Mouse (Mus musculus) forebrain, postnatal 0 days (tissue): ENCODE data around the gene Thrb. TPM values are rescaled to one million over a fixed set of nuclear protein-coding genes. Genes with fewer than 3 reads are reported as not detected.

ENCODE experiments used
- ATAC-seq: fragments of 200-750 bp; cut with Nextera tagmentation; 2 replicates; pipeline ENCODE4 v1.8.0; 2017; ENCODE audit warnings: mild to moderate bottlenecking, moderate library complexity
- DNase-seq: peaks from one replicate; pipeline ENCODE4 v3.0.0-alpha.2; 2015
- H3K27ac ChIP-seq: fragments of 300-500 bp; sonication (generic); 2 replicates; pipeline ENCODE4 v1.5.1; 2014; ENCODE audit warnings: low read depth, mild to moderate bottlenecking, antibody characterized with exemption, low read length, moderate library complexity, mixed read lengths
- H3K27me3 ChIP-seq: fragments of 300-500 bp; sonication (generic); 2 replicates; pipeline ENCODE4 v1.6.1; 2014; ENCODE audit warnings: mild to moderate bottlenecking, low read length, mixed read lengths; ENCODE audit not compliant: insufficient read depth
- H3K36me3 ChIP-seq: fragments of 300-500 bp; sonication (generic); 2 replicates; pipeline ENCODE4 v1.6.1; 2014; ENCODE audit warnings: mild to moderate bottlenecking, moderate library complexity; ENCODE audit not compliant: insufficient read depth
- H3K4me1 ChIP-seq: fragments of 300-500 bp; sonication (generic); 2 replicates; pipeline ENCODE4 v1.6.1; 2014; ENCODE audit warnings: antibody characterized with exemption; ENCODE audit not compliant: insufficient read depth
- H3K4me2 ChIP-seq: fragments of 300-500 bp; sonication (generic); 2 replicates; pipeline ENCODE4 v1.6.1; 2014; ENCODE audit warnings: low read depth, mild to moderate bottlenecking, moderate library complexity
- H3K4me3 ChIP-seq: fragments of 300-500 bp; sonication (generic); 2 replicates; pipeline ENCODE4 v1.5.1; 2014; ENCODE audit warnings: low read depth, low read length, mixed read lengths
- H3K9ac ChIP-seq: fragments of 300-500 bp; sonication (generic); 2 replicates; pipeline ENCODE4 v1.6.1; 2014; ENCODE audit warnings: mild to moderate bottlenecking
- H3K9me3 ChIP-seq: fragments of 300-500 bp; sonication (generic); 2 replicates; pipeline ENCODE4 v1.6.1; 2016; ENCODE audit warnings: low read length
- CTCF ChIP-seq: sonication (generic); IDR thresholded peaks from 2 replicates; pipeline ENCODE4 v1.5.1; 2016; ENCODE audit warnings: antibody characterized with exemption, control low read depth, low read depth
- WGBS: fragments of 180-500 bp; shearing (Covaris S2); extraction: QIAGEN DNeasy Blood & Tissue Kit; methylation state at CpG from one replicate; pipeline ENCODE4 v1.1.7; 2014; 5-methylcytosine and 5-hydroxymethylcytosine counted together
- polyA plus RNA-seq: library from polyadenylated mRNA; unstranded; fragments of >200 nt; fragmentation: Nextera tagmentation; extraction: Ambion mirVana; gene quantifications from 2 replicates; pipeline ENCODE4 v1.2.1, GENCODE M21; 2015
- total RNA-seq: library from RNA; depleted of rRNA; stranded (reverse); fragments of >200 nt; gene quantifications from 2 replicates; pipeline ENCODE4 v1.2.3, GENCODE M21; 2014

Gene Thrb
- total and polyA plus RNA-seq, 2 experiments from 2014 or later: 3.3 to 6.2 TPM

DNA sequence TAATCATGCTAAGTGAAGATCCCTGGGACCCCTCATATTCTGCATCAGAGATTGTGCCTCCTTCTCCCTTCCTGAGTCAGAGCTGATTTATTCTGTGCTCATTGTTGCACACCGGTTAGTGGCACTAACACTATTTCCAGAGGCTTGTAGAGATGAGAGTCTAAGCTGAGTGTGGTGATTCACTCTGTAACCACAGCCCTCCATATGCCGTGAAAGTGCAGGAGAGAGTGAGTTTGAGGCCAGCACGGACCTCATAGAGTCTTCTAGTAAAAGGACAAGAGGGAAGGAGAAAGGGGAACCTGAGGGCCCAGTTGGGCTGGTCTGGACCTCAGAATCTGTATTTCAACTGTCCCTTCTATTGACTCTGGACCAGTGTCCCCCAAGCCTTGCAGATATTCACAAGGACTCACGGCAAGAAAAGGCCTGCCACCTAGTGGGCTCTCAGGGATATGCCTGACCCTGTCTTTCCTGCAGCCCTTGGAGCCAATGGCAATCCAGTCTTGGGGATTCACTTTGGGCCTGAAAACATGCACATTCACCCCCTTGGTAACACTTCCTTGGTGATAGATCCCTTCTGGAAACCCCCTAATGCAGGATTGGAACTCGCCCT lies 307.2 kb downstream of the Thrb start:
- no peak overlapping the region for H3K4me3 ChIP-seq
- peak; percentile 85 for TF ChIP-seq CTCF

GRCm38 (mm10) chr14:17972132-17972531 lies 312.1 kb downstream of the Thrb start:
- Histone ChIP-seq H3K9me3 (no peaks in the 10 kb centered on the region), H3K4me3 (no peak overlapping the region), H3K36me3 (no peaks in the 10 kb centered on the region), H3K27me3 (no peaks in the 10 kb centered on the region), H3K27ac (no peak overlapping the region), H3K4me2 (no peak overlapping the region), H3K9ac (no peak overlapping the region), H3K4me1 (no peaks in the 10 kb centered on the region)
- DNase-seq: no peak
- no peak for TF ChIP-seq CTCF
- 71% methylated on average over 4 of the region's 4 CpGs for WGBS
- no peak for ATAC-seq

More for the DNA sequence above, 307.2 kb downstream of the Thrb start:
- no peaks in the 10 kb centered on the region for H3K27me3 ChIP-seq
- no peaks in the 10 kb centered on the region for H3K9me3 ChIP-seq
- ATAC-seq (peak; percentile 85), DNase-seq (peak; percentile 74)
- H3K36me3 ChIP-seq: no peaks in the 10 kb centered on the region
- WGBS: 35% methylated on average over 5 of the region's 5 CpGs
- H3K4me1 ChIP-seq: no peaks in the 10 kb centered on the region
- no peak overlapping the region for H3K4me2 ChIP-seq
- H3K9ac ChIP-seq: no peak overlapping the region
- H3K27ac ChIP-seq: no peak overlapping the region

GRCm38 (mm10) chr14:17972665-17973064 lies 312.6 kb downstream of the Thrb start:
- DNase-seq (no peak), ATAC-seq (0 out of 2 replicates have a peak, but pooled peaks have one; percentile 23)
- TF ChIP-seq CTCF: no peak
- H3K4me2 ChIP-seq: no peak overlapping the region
- no peaks in the 10 kb centered on the region for H3K27me3 ChIP-seq
- H3K9me3 ChIP-seq: no peaks in the 10 kb centered on the region
- no peaks in the 10 kb centered on the region for H3K36me3 ChIP-seq
- no peak overlapping the region for H3K27ac ChIP-seq
- no peaks in the 10 kb centered on the region for H3K4me1 ChIP-seq
- WGBS: 71% methylated on average over 6 of the region's 6 CpGs
- no peak overlapping the region for H3K4me3 ChIP-seq
- H3K9ac ChIP-seq: no peak overlapping the region

GRCm38 (mm10) chr14:17975786-17976185 lies 315.7 kb downstream of the Thrb start:
- Histone ChIP-seq H3K4me2 (no peak overlapping the region), H3K27me3 (no peaks in the 10 kb centered on the region), H3K9ac (no peak overlapping the region), H3K9me3 (no peaks in the 10 kb centered on the region), H3K27ac (no peak overlapping the region), H3K36me3 (no peaks in the 10 kb centered on the region), H3K4me1 (no peaks in the 10 kb centered on the region), H3K4me3 (no peak overlapping the region)
- WGBS: 86% methylated on average over 1 of the region's 1 CpGs
- no peak for DNase-seq
- no peak for ATAC-seq
- TF ChIP-seq CTCF: no peak

DNA sequence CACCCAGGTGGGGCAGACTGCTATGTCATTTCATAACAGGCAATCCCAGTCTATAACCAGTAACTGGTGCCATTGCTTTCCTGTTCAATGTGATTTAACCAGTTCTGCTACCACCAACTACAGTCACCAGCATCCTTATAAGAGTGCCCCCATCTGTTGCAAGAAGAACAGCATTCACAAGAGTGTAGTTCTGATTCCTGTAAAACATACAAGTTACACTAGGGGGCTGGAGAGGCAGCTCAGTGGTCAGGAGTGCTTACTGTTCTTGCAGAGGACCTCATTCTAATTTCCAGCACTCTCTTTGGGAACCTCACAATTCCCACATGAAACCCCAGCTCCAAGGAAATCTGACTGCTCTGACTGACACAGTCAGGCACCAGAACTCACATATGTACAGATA lies 318.2 kb downstream of the Thrb start:
- H3K4me1 ChIP-seq: no peaks in the 10 kb centered on the region
- H3K27ac ChIP-seq: no peak overlapping the region
- no peaks in the 10 kb centered on the region for H3K36me3 ChIP-seq
- no peaks in the 10 kb centered on the region for H3K27me3 ChIP-seq
- DNase-seq: no peak
- no peak for ATAC-seq
- no peak for TF ChIP-seq CTCF
- H3K4me2 ChIP-seq: no peak overlapping the region
- no peak overlapping the region for H3K4me3 ChIP-seq
- no peak overlapping the region for H3K9ac ChIP-seq
- H3K9me3 ChIP-seq: no peaks in the 10 kb centered on the region

- no peak for DNase-seq
- H3K9ac ChIP-seq: no peak overlapping the region
- H3K4me3 ChIP-seq: no peak overlapping the region
- no peak overlapping the region for H3K27ac ChIP-seq
- no peaks in the 10 kb centered on the region for H3K36me3 ChIP-seq
- no peaks in the 10 kb centered on the region for H3K9me3 ChIP-seq
- no peak overlapping the region for H3K4me2 ChIP-seq
- TF ChIP-seq CTCF: no peak
- H3K27me3 ChIP-seq: no peaks in the 10 kb centered on the region
- H3K4me1 ChIP-seq: no peaks in the 10 kb centered on the region
- WGBS: 75% methylated on average over 3 of the region's 3 CpGs
- ATAC-seq: no peak
Measured at GRCm38 (mm10) chr14:17981258-17981657, 321.2 kb downstream of the Thrb start.

DNA sequence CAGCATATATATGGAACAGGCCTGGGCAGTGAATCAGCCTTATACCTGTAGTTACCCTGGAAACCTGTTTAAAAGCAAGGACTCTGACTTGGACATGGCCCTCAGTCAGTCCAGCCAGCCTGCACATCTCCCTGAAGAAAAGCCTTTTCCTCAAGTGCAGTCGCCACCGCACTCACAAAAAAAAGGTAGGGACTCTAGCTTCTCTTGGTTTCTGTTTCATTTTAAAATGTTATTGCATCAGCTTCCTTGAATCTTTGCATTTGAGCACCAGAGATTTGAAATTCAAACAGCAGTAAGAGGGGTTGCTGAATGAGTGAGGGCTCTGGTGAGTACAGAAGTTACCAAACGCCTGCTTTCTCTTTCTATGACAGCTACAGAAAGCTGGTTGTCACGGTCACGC lies 322.0 kb downstream of the Thrb start:
- Histone ChIP-seq H3K9ac (no peak overlapping the region), H3K4me1 (no peaks in the 10 kb centered on the region), H3K4me3 (no peak overlapping the region), H3K9me3 (no peaks in the 10 kb centered on the region), H3K36me3 (no peaks in the 10 kb centered on the region), H3K27me3 (no peaks in the 10 kb centered on the region), H3K27ac (no peak overlapping the region), H3K4me2 (no peak overlapping the region)
- no peak for DNase-seq
- WGBS: 86% methylated on average over 5 of the region's 5 CpGs
- TF ChIP-seq CTCF: no peak
- no peak for ATAC-seq

DNA sequence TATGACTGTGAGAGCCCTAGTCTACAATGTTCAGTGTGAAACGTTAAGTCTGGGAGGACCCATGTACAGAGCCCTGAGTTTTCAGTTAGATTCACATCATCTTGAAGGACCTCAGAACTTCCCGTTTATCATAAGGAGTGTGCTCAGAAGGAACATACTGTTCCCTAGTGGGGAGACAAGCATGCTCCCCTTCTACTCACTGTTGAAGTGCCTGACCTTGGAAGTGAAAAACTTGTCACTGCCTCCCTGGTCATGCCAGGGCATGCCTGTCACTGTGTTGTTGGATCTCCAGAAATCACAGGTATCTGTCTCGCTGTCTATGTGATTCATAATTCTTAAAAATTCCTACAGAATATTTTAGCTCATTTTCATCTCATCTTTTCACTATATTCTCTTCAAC lies 323.3 kb downstream of the Thrb start:
- Histone ChIP-seq H3K4me1 (no peaks in the 10 kb centered on the region), H3K36me3 (no peaks in the 10 kb centered on the region), H3K27ac (no peak overlapping the region), H3K4me3 (no peak overlapping the region), H3K9me3 (no peaks in the 10 kb centered on the region), H3K27me3 (no peaks in the 10 kb centered on the region), H3K9ac (no peak overlapping the region), H3K4me2 (no peak overlapping the region)
- TF ChIP-seq CTCF: no peak
- 84% methylated on average over 3 of the region's 3 CpGs for WGBS
- ATAC-seq: no peak
- DNase-seq: no peak
